Mouse (Mus musculus) right cerebral cortex, adult 18-20 months (tissue): Measurements from ENCODE around the gene Wdr63.
A peak's percentile ranks its signal among the peaks of the same experiment; 100 is the strongest.

Experiments
- DNase-seq: peaks from one replicate; pipeline ENCODE4 v3.0.0; 2022; ENCODE audit warnings: mixed read lengths

Gene Wdr63

GRCm38 (mm10) chr3:146121310-146122124, 13.6 kb upstream of the Wdr63 start:
- no peak for DNase-seq

- no peak for DNase-seq
Observed at GRCm38 (mm10) chr3:146117997-146118457, 10.1 kb upstream of the Wdr63 start.

GRCm38 (mm10) chr3:146117258-146117996, 9.5 kb upstream of the Wdr63 start, which contains the start of gene Mcoln3:
Mcoln3 (plus strand) TSS chr3:146117450.
- no peak for DNase-seq

GRCm38 (mm10) chr3:146110916-146111315, 3.0 kb upstream of the Wdr63 start:
- no peak for DNase-seq

- DNase-seq, result no peak
Observed at GRCm38 (mm10) chr3:146110358-146110757, 2.4 kb upstream of the Wdr63 start.

- DNase-seq, result no peak
Observed at GRCm38 (mm10) chr3:146108945-146109344, 1.0 kb upstream of the Wdr63 start.

- peak; percentile 5 for DNase-seq
Observed at GRCm38 (mm10) chr3:146107116-146107849, 647 bp downstream of the Wdr63 start.

GRCm38 (mm10) chr3:146102049-146102448, 5.9 kb downstream of the Wdr63 start:
- DNase-seq, result no peak

GRCm38 (mm10) chr3:146099925-146100324, 8.0 kb downstream of the Wdr63 start:
- no peak for DNase-seq

GRCm38 (mm10) chr3:146097861-146098260, 10.1 kb downstream of the Wdr63 start:
- DNase-seq, result no peak

- no peak for DNase-seq
Observed at GRCm38 (mm10) chr3:146096986-146097385, 10.9 kb downstream of the Wdr63 start.

GRCm38 (mm10) chr3:146095066-146095465, 12.9 kb downstream of the Wdr63 start:
- DNase-seq, result no peak

GRCm38 (mm10) chr3:146090988-146091657, 16.8 kb downstream of the Wdr63 start:
- DNase-seq, result no peak

- no peak for DNase-seq
Observed at GRCm38 (mm10) chr3:146080241-146080640, 27.7 kb downstream of the Wdr63 start.

- no peak for DNase-seq
Observed at GRCm38 (mm10) chr3:146072780-146073179, 35.1 kb downstream of the Wdr63 start.

- no peak for DNase-seq
Observed at GRCm38 (mm10) chr3:146069276-146069675, 38.7 kb downstream of the Wdr63 start.

- DNase-seq, result no peak
Observed at GRCm38 (mm10) chr3:146063146-146063545, 44.8 kb downstream of the Wdr63 start.

GRCm38 (mm10) chr3:146059356-146059926, 48.5 kb downstream of the Wdr63 start:
- no peak for DNase-seq

GRCm38 (mm10) chr3:146058263-146058662, 49.7 kb downstream of the Wdr63 start:
- peak; percentile 14 for DNase-seq

GRCm38 (mm10) chr3:146057131-146057530, 50.8 kb downstream of the Wdr63 start:
- no peak for DNase-seq

- DNase-seq, result no peak
Observed at GRCm38 (mm10) chr3:146053873-146054272, 54.1 kb downstream of the Wdr63 start.
